Mouse (Mus musculus) embryonic fibroblast, embryonic 13.5 days (primary cell): ENCODE measurements at regions not wholly inside any gene's neighbourhood (a gene's known extent, or its start where the extent isn't known, plus 50 kb on each side); places are given as distances from the start of the nearest gene placed in this dataset.

Source experiments
- CTCF ChIP-seq: IDR thresholded peaks from 2 replicates; pipeline ENCODE4 v1.5.1; 2011; ENCODE audit warnings: mild to moderate bottlenecking, control low read depth, low read length, moderate library complexity, borderline replicate concordance; ENCODE audit not compliant: insufficient read depth
- POLR2A ChIP-seq: IDR thresholded peaks from 2 replicates; pipeline ENCODE4 v1.6.1; 2011; ENCODE audit warnings: low read depth, mild to moderate bottlenecking, control low read depth, low read length, moderate library complexity

GRCm38 (mm10) chr15:52577614-52578013, 1307.1 kb upstream of the Gm7489 start:
- no peak for TF ChIP-seq CTCF
- TF ChIP-seq POLR2A: no peak
